Mouse (Mus musculus) adrenal gland, postnatal 25 days (tissue): ENCODE results near the gene Npm1. TPM values are rescaled to one million over a fixed set of nuclear protein-coding genes. Genes with fewer than 3 reads are reported as not detected.
A peak's percentile ranks its signal among the peaks of the same experiment; 100 is the strongest.

Experiments used
- DNase-seq: peaks from one replicate; pipeline ENCODE4 v3.0.0; 2021; ENCODE audit warnings: mixed read lengths
- long read RNA-seq: library from polyadenylated mRNA; stranded (forward); transcript quantifications from one replicate; pipeline ENCODE4 v2.0.0, GENCODE M21; 2021
- total RNA-seq: library from RNA; stranded (reverse); gene quantifications from 2 replicates; pipeline ENCODE4 v1.2.3, GENCODE M21; 2021

Gene Npm1
- total RNA-seq, result 285 and 327 TPM in 2 replicates
- long read RNA-seq, transcript Npm1-204 (10 exons, 1,157 nt), result minor isoform, 8 of 119 reads
- long read RNA-seq, transcript Npm1-201 (11 exons, 1,633 nt), result major isoform, 103 of 119 reads
- long read RNA-seq, partial matches to known transcripts, result 7 of 119 reads
- long read RNA-seq, other reads (novel, unspliced or antisense), result 1 of 119 reads

DNA sequence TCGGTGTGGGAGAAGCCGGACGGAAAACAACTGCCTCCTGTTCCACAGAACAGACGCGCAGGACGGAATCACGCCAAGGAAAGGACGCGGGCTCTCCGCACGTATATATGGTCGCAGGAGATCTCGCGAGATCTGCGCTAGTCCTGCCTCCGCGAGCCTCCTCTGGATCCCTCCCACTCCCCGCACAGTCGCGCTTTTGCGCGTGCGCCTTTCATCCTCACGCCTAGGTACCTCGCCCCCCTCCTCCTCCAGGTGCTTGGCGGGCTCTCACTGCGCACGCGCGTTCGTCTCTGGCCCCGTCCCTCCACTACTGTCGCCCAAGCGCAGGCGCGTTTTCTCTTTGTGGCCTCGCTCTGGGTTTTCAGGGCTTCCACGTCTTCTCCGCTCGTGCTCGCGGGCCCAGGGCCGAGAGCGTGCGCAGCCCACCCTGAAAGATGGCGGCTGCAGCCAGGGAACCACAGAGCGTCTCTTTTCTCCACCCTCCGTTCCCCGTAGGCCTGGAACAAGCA is at the start of gene Npm1:
TSS of gene Npm1 (minus strand) at position 209 of the 509 bp plus-strand sequence.
- peak; percentile 99 for DNase-seq

GRCm38 (mm10) chr11:33207411-33207810 is 44.4 kb upstream of the Npm1 start:
- DNase-seq, result no peak

DNA sequence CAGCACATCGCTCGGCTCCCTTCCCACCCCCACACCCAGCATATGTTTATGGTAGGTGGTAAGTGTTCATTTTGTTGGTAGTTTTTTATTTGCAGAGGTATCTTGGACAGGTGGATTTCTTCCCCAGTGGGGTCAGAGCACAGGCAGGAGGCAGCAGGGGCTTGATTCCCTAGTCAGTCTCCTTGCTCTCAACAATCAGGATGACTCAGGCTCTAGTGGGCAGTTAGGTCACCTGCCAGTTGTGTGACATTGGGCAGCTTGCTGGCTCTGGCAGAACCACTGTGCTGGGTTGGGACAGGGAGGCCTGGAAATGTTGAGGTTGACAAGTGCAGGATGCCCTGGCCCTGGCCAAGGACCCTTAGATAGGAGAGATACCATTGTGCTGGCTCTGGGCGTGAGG is 42.0 kb upstream of the Npm1 start:
- DNase-seq, result no peak

DNA sequence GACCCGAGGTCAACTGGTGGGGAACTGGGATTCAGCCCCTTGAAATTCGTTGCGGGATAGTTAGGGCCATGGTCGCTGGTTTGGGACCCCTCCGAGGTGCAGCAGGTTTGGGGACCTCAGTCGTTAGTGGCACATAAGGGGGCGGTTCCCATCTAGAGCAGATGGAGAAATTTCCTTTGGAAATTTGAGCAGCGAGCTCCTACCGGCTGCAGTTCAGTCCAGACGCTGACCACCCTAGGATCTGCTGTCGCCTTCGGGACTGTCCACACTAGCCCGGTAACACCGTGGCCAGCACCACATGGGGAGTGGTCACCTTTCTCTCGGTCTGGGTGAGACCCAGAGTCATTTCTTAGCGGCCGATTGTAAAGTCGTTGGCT is 41.3 kb upstream of the Npm1 start:
- no peak for DNase-seq

GRCm38 (mm10) chr11:33203383-33204328 is 40.6 kb upstream of the Npm1 start, which contains the start of gene Tlx3:
Gene Tlx3 (minus strand): TSS chr11:33203589.
- DNase-seq, result peak; percentile 42

DNA sequence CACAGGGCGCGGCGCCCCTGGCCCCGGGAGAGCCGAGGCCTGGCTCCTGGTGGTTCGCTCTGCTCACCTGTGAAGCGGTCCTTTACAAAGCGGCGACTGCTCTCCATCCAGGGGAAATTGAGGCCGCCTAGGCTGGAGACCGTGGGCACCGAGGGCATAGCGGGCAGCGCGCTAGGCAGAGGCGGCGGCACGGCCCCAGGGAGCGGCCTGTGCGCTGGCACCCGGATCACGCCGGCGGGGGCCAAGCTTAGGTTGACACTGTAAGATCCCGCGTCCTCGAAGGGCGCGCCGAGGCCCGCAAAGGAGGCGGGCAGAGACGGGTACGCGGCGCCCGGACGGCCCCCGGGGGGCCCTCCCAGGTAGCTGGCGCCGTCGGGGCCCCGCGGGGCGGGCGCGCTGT is 40.0 kb upstream of the Npm1 start:
- DNase-seq, result no peak

DNA sequence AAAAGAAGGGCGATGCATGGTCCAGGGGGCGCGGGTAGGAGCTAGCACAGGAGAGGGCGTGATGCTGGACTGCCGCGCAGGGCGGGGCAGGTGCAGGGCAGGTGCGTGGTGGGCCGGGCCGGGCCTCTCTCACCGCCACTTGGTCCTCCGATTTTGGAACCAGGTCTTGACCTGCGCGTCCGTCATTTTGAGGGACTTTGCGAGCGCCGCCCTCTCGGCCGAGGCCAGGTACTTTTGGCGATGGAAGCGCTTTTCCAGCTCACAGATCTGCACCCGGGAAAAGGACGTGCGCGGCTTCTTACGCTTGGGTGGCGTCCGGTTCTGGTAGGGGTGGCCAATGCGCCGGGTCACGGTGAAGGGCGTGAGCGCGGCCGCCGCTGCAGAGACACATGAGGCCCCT is 39.3 kb upstream of the Npm1 start:
- no peak for DNase-seq

- DNase-seq, result no peak
Measured at GRCm38 (mm10) chr11:33201626-33202010, 38.6 kb upstream of the Npm1 start.

- DNase-seq, result peak; percentile 44
Measured at GRCm38 (mm10) chr11:33200764-33201625, 38.0 kb upstream of the Npm1 start.

GRCm38 (mm10) chr11:33199906-33200763 is 37.1 kb upstream of the Npm1 start:
- peak; percentile 23 for DNase-seq

GRCm38 (mm10) chr11:33199117-33199514 is 36.1 kb upstream of the Npm1 start:
- no peak for DNase-seq

- DNase-seq, result no peak
Measured at GRCm38 (mm10) chr11:33198351-33199116, 35.5 kb upstream of the Npm1 start.

- DNase-seq, result no peak
Measured at GRCm38 (mm10) chr11:33197673-33198072, 34.7 kb upstream of the Npm1 start.

GRCm38 (mm10) chr11:33197133-33197514 is 34.1 kb upstream of the Npm1 start:
- no peak for DNase-seq

GRCm38 (mm10) chr11:33196447-33197132 is 33.6 kb upstream of the Npm1 start:
- no peak for DNase-seq

DNA sequence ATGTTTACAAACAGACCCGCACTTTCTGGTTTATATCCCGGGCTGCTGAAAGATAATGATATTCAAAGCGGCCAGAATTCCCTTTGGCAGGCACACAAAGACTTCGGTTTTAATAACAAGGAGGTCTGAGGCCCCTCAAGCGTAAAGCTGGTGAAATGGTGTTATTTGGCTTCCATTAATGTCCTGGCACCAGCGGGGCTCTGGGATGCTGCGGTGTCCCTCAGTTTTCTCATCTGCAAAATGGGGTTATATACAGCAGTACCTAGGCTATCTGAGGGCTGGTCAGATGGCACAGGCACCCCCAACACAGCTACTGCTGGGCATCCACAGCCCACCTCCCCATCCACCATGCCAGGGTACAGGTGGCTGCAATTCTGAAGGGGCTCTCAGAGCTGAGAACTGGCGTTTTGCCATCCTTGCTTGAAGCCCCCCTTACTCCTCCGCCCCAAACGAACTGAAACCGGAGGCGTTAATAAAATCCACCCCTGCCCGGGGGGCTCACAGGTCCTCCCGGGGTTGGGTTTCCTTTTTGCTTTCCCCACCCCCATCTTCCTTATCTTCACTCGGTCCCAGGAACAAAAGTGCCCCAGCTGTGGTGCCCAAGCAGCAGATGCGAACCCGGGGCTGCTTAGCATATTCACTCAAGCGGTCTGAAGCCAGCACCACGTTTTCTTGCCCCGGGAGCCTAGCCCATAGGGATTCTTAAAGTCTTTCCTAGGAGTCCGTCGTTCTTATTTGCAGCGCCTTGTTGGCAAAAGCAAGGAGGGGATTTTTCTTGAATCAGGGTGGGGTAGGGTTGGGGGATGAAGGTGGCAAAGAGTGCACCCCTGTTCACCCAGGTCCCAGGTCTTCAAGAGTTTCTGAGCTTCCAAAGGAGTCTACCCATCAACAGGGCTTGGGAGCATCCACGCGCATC is 32.8 kb upstream of the Npm1 start:
- no peak for DNase-seq

DNA sequence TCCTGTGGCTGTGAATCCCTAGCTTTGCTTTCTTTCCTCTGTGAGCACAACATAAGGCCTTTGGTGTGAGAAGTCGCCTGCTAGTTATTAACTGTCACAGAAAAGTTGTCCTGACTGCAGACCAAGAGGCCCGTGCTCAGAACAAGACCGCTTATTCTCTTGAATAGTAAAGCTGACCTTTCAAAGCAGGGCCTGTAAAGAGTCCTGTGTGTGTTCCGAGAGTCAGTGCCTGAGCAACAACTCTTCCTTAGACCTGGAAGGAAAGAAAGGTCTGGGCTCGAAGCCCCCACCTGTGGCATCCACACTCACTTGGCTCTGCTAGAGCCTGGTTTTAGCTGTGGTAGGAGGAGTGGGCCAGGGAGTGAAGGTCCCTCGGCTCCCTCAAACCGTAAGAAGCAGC is 32.1 kb upstream of the Npm1 start:
- DNase-seq, result no peak

GRCm38 (mm10) chr11:33193695-33194094 is 30.7 kb upstream of the Npm1 start:
- no peak for DNase-seq

GRCm38 (mm10) chr11:33181804-33182203 is 18.8 kb upstream of the Npm1 start:
- no peak for DNase-seq
